7 mouse cellular contexts compared by ENCODE assay signal in genomic region chr2:163718951-163719603, GRCm38 (mm10). TPM values are rescaled to one million over a fixed set of nuclear protein-coding genes. Genes with fewer than 3 reads are reported as not detected.
DNase-seq lines count a peak whose midpoint lies in the region; ATAC-seq and TF ChIP-seq lines count a peak whose summit lies in the region.

No protein-coding gene starts in this region.

- 56% methylated on average over 9 of the region's 9 CpGs for WGBS in embryonic facial prominence, embryonic 10.5 days
- 21% methylated on average over 9 of the region's 9 CpGs for WGBS in intestine, postnatal 0 days
- 50% methylated on average over 9 of the region's 9 CpGs for WGBS in midbrain, embryonic 12.5 days

- H3K4me1 ChIP-seq in embryonic facial prominence, embryonic 10.5 days = peaks cover 24% of the 10 kb centered on the region
- H3K4me1 ChIP-seq in intestine, postnatal 0 days (replicated peaks; ENCODE audit: control insufficient read depth, insufficient read depth, low read length) = peaks cover 3% of the 10 kb centered on the region; the same call in 1 of the 2 replicates
- peaks cover 17% of the 10 kb centered on the region for H3K4me1 ChIP-seq in midbrain, embryonic 12.5 days

- no peaks in the 10 kb centered on the region for H3K9me3 ChIP-seq in embryonic facial prominence, embryonic 10.5 days
- H3K9me3 ChIP-seq in intestine, postnatal 0 days (ENCODE audit: control insufficient read depth) = no peaks in the 10 kb centered on the region
- H3K9me3 ChIP-seq in midbrain, embryonic 12.5 days = no peaks in the 10 kb centered on the region

- H3K4me3 ChIP-seq in embryonic facial prominence, embryonic 10.5 days = no peak overlapping the region
- no peak overlapping the region for H3K4me3 ChIP-seq in intestine, postnatal 0 days (ENCODE audit: low read depth, low read length)
- no peak overlapping the region for H3K4me3 ChIP-seq in midbrain, embryonic 12.5 days

- H3K27me3 ChIP-seq in embryonic facial prominence, embryonic 10.5 days (replicated peaks; ENCODE audit: low read depth, poor library complexity, severe bottlenecking) = no peaks in the 10 kb centered on the region
- H3K27me3 ChIP-seq in intestine, postnatal 0 days (replicated peaks; ENCODE audit: control insufficient read depth, insufficient read depth, low read length) = no peaks in the 10 kb centered on the region
- H3K27me3 ChIP-seq in midbrain, embryonic 12.5 days = no peaks in the 10 kb centered on the region

- intact Hi-C loops in left cerebral cortex, postnatal 4 days (cut with DNase I) = loop anchor here (5.0 kb wide), 1 partner anchor 72 kb away; the partner anchor contains the start of gene Serinc3

- peak; percentile 88 for DNase-seq in adrenal gland, postnatal 10 days
- DNase-seq in embryonic facial prominence, embryonic 10.5 days (ENCODE audit: low spot score) = peak; percentile 86
- peak; percentile 89 for DNase-seq in left cerebral cortex, postnatal 4 days
- peak; percentile 79 for DNase-seq in skeletal muscle tissue, adult 2 months (ENCODE audit: low read depth, low spot score)

- ATAC-seq in granulocyte monocyte progenitor cell, adult 5-6 weeks (replicated peaks; ENCODE audit: poor library complexity, severe bottlenecking) = peak; percentile 94
- ATAC-seq in intestine, postnatal 0 days = peak; percentile 45
- ATAC-seq in midbrain, embryonic 12.5 days (ENCODE audit: low FRiP score, low read depth) = peak; percentile 76

- H3K4me2 ChIP-seq in intestine, postnatal 0 days (replicated peaks; ENCODE audit: low read depth) = 0 out of 2 replicates have a peak overlapping the region, but pooled peaks have one; percentile 18
- no peak overlapping the region for H3K4me2 ChIP-seq in midbrain, embryonic 12.5 days (replicated peaks)

- TF ChIP-seq CTCF in intestine, postnatal 0 days (IDR thresholded peaks at IDR 0.05; ENCODE audit: low read depth) = peak; percentile 98

- H3K27ac ChIP-seq in embryonic facial prominence, embryonic 10.5 days (replicated peaks) = no peak overlapping the region
- 0 out of 2 replicates have a peak overlapping the region, but pooled peaks have one; percentile 41 for H3K27ac ChIP-seq in intestine, postnatal 0 days (ENCODE audit: low read depth, low read length)
- H3K27ac ChIP-seq in midbrain, embryonic 12.5 days (replicated peaks) = no peak overlapping the region

- no peak overlapping the region for H3K9ac ChIP-seq in intestine, postnatal 0 days (ENCODE audit: low read depth, low read length)
- H3K9ac ChIP-seq in midbrain, embryonic 12.5 days (replicated peaks) = no peak overlapping the region

- peaks cover 34% of the 10 kb centered on the region for H3K36me3 ChIP-seq in embryonic facial prominence, embryonic 10.5 days (replicated peaks)
- peaks cover 24% of the 10 kb centered on the region for H3K36me3 ChIP-seq in intestine, postnatal 0 days (ENCODE audit: control insufficient read depth, insufficient read depth)
- peaks cover 10% of the 10 kb centered on the region for H3K36me3 ChIP-seq in midbrain, embryonic 12.5 days

RNA-seq across cellular contexts. Expression of gene Ada, which starts 31.0 kb away (rescaled TPM):
- total RNA-seq in adrenal gland, postnatal 10 days (2021) = 1 to 10 TPM; 3.8 to 4.0 TPM
- polyA plus RNA-seq in embryonic facial prominence, embryonic 10.5 days (2016; fragmentation: Nextera tagmentation; extraction: Ambion mirVana) = 9.7 and 11.1 TPM in 2 replicates
- total RNA-seq in granulocyte monocyte progenitor cell, adult 5-6 weeks (2014; fragmentation: Nextera tagmentation) = 14.7 and 22.8 TPM in 2 replicates
- 17.0 and 19.3 TPM in 2 replicates for total RNA-seq in granulocyte monocyte progenitor cell, adult 5-6 weeks (2017)
- polyA plus RNA-seq in intestine, postnatal 0 days (2015; fragmentation: Nextera tagmentation; extraction: Ambion mirVana) = 78.2 and 81.3 TPM in 2 replicates
- total RNA-seq in left cerebral cortex, postnatal 4 days (2021) = 1 to 10 TPM; 5.0 to 5.9 TPM
- 4.7 and 5.2 TPM in 2 replicates for polyA plus RNA-seq in midbrain, embryonic 12.5 days (2016; fragmentation: Nextera tagmentation; extraction: Ambion mirVana)
